Mouse (Mus musculus) right cerebral cortex, postnatal 4 days (tissue): ENCODE measurements around the gene Xylt1.

Experiments
- DNase-seq: peaks from one replicate; pipeline ENCODE4 v3.0.0-alpha.2; 2022

Xylt1 gene

DNA sequence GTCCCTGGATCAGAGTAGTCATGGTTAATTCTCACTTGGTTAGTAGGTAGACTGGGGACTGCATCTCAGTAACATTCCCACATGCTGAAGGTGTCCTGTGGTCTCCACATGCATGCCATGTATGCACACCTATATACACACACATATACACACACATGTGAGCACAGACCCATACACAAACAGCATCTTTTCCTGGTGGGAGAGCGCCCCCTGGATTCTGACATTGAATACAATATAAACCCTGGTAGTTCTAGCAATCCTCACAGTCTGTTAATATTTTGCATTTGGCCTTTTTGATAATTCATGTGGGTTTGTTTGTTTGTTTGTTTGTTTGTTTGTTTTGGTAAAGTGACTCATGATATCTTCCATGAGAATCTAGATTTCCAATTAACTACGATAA lies 242.0 kb downstream of the Xylt1 start:
- peak; percentile 45 for DNase-seq

DNA sequence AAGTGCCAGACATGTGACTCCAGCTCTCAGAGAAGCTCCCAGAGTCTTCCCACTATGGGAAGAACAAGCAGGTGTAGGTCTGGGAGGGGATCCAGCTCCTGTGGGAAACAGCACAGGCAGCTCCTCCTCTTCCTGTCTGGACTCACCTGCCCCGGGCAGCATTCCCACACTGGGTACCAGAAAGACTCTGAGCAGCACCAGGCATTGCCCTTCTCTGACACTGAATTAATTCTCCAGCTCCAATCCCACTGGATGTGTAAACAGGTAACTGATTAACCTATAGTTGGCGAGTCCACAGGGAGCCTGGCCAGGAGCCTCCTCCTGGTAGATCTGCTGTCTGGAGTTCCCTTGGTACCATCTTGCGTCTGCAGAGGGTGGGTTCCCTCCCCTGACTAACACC lies 248.0 kb downstream of the Xylt1 start:
- no peak for DNase-seq

DNA sequence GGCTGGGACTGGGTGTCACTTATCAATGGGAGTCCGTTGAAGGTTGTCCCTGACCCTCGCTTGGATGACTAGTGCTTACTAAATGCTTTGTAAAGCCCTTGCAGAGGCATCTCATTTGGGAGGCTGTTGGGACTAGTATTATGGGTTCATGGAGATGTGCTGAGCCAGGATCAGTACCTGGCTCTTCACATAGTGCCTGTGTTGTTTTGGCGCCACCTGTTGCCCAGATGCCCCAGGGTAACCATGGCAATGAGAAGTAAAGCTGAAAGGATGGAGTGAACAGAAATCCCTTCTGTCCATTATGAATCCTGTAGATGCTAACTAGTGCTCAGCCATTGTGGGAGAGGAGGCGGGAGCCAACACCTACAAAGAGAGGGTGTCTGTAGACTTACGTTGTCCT lies 249.9 kb downstream of the Xylt1 start:
- no peak for DNase-seq

DNA sequence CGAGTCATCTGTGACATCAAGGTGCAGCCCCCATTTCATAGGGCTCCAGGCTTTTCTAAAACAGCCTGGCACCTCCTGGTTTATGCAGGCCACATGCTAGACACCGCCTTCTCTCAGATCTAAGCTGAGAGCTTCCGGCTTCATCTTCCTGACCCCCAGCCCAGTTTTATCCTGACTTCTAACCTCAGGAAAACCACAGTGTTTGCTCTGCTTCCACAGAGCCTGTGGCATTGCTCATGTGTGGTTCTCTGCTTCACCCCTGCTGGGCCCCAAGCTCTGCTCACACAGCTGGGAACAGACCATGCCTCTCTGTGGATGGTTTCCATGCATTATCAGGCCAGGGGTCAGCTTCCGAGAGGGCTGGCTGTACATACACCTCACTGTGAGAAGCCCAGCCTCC lies 254.8 kb downstream of the Xylt1 start:
- no peak for DNase-seq

DNA sequence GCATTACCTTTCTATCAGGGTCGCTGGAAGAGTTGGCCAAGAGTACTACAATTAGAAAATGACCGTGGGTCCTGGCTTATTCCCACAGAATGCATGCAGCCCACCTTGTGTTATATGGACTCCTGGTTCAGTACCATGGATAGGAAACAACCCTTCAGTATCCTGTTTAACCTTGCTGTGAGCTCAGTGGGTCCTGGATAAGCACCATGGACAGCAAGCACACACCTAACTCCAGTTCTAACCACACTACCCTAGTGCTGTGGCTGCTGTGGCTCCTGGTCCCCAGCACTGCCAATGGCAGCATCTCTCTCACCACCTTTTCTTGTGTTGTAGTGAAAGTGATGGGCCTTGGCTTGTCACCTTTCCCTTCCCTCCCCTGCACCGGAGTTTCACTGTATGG lies 255.9 kb downstream of the Xylt1 start:
- DNase-seq: no peak

DNA sequence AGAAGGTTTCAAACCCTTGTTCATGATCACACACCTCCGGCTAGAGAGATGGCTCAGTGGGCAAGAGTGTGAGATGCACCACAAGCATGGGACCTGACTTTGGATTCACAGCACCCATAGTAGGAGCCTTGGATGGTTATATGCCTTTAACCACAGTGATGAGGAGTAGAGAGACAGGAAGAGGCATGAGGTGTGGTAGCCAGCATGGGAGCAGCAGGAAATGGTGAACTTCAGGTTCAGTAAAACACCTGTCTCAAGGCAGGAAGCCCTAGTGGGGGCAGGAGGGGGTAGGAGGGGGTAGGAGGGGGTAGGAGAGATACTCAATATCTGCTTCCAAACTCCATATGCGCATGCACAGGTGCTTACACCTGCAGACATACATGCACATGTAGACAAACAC lies 257.2 kb downstream of the Xylt1 start:
- no peak for DNase-seq

DNA sequence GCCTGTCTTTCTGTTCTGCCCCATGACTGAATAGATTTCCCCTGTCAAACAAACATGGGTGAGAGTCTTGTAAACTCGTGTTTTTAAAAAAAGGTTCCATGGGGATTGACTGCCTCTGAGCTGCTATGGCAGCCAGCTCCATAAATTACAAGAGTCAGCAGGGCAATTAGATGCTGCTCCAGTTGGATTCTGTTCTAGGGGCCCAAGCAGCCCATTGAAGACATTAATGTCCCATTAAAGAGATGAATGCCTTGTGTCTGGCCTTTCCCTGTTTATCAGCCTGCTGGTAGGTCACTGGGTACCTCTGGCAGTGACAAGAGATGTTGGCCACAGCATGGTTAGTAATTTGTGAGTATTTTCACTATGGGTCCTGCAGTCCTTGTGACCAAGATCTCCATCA lies 271.9 kb downstream of the Xylt1 start:
- DNase-seq: no peak

DNA sequence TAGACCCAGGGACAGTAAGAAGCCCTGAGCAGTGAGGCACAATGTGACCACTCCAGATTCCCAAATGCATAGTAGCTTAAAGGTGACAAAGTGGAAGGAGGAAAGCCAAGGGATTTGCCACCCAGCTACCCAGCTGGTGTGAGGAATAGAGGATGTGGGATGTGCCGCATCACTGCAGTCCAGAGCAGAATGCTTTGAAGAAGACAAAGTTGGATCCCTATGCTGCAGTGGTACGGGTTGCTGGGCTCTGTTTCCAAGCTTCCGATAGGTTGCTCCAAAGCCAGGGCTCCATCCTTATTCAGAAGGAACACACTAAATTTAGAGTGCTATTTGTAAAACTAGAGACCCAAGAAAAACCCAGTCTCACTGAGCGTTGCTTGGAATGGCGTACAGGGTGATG lies 275.0 kb downstream of the Xylt1 start:
- DNase-seq: no peak

DNA sequence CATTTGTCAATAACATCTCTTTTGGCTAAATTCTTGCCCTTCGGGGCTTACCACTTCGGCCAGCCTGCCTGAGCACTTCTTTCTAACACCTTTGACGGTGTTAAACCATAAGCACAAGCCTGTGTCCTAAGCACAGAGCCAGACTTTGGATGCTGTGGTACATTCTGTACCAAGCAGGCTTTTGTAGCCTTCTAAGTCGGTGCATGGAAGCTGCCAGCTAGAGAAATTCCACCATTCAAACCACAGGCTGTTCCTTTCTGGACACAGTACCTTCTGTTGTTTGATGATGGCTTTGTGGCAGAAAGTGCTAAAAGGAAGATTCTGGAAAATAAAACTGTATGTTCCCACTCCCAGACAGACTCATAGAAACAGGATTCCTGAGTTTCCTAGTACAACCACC lies 277.4 kb downstream of the Xylt1 start:
- no peak for DNase-seq

DNA sequence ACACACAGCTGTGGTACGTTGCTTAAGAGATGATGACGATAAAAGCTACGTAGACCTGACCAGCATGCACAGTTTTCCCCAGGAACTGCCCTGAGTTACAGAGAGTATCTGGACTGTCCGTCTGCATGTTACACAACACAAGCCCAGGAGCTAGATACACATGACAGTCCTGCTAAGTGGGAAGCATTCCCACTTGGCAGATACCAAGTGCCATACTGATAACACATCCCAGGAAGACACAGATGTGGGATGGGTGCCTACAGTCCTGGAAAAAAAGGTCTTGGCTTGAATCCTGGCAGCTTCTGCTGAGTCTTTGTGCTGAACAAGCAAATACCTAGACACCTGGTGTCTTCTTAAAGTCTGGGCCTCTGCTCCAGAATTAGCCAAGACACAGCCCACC lies 278.0 kb downstream of the Xylt1 start:
- DNase-seq: no peak

DNA sequence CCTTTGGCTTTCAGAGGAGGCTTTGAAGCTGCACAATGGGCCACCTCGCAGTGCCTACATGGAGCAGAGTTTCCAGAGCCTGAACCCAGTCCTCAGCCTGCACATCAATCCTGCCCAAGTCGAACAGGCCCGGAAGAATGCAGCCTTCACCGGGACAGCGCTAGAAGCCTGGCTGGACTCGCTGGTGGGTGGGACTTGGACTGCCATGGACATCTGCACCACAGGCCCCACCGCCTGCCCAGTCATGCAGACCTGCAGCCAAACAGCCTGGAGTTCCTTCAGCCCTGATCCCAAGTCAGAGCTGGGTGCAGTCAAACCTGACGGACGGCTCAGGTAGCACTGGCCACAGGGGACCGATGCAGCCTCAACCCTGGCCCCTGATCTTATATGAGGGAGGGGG lies 286.5 kb downstream of the Xylt1 start:
- DNase-seq: no peak

DNA sequence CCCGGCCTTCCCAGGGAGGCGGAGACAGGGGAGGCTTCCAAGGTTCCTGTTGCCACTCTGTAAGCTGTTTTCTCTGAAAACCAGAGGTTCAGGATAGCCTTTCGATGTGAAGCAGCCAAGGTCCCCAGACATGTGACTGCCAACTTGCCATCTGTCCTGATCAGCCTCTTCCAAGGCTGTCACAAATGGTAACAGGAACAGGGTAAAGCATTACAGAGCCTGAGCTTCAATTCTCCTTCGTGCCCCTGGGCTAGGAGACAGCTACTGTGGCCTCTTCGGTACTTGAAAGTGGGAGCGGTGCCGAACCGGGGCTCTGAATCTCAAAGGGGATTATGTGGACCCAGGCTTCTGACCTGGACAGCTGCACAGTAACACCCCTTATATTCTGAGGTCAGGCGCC lies 287.4 kb downstream of the Xylt1 start:
- DNase-seq: no peak

DNA sequence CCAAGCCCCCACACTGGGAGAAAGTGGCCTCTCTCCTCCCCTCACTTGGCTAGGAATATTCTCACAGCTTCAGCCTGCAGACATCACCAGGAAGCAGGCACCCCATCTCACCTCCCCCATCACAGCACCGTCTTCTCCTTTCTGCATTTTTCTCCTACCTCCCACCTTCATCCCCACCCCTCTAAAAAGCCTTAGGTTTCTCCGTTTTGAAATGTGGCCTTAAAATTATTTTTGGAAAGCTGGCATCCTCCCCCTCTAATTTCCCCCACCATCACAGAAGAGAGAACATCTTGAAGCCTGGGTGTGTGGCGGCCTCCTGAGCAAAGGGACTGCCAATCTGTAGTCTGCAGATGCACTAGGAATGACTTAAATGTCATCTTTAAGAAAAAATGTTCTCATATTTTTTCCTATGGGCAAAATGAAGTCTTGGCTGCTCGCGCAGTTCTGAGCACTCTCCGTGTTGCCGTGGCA lies 291.4 kb downstream of the Xylt1 start:
- DNase-seq: peak; percentile 8

DNA sequence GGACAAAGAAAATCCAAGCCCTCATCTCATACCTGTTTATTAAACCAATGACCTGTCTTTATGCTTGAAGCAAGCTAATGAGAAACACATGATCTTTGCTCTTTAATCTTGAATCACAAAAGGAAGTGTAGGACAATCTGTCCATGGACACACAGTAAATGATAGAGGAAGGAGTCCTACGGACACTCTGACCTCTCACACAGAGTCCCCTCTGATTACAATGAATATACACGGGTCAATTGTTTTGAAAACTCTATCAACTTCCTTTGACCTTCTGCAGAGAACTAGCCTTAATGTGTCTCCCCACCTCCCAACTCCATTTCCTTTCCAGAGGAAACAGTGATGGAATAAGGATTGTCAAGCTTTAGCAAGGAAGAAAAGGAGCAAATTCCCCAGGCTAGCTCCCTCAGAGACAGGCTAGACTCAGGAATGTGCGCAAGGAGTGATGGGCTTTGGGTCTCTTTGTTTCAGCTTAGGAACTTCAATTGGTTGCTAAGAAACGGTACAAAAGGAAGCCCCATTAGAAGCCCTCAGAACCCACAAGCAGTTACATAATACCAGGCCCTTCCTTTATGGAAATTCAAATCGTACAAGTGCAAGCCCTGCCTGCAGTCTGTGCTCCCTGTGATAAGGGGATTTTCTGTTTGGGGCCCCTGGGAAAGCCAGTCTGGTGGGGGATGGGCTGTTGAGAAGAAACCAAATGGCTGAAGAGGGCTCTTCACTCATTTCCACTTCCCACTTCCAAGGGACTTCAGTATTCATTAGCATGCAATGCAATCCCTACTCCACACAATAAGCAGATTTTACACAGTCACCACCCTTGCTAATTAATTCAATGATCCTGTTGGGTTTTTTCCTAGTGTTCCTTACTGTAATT lies 305.6 kb downstream of the Xylt1 start:
- no peak for DNase-seq

DNA sequence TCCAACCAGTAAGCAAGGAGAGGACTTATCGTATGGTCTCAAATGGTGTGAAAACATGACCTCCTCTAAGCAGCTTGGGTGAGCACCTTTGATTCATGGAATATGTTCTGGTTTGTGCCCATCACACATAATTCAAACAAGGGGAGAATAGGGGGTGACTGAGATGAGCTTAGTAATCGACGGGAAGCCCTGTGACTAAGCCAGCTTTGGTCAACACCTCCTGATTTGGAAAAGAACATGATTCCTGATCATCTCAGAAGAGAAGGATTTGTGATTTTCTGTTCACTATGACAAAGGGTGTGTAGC lies 306.2 kb downstream of the Xylt1 start:
- no peak for DNase-seq

DNA sequence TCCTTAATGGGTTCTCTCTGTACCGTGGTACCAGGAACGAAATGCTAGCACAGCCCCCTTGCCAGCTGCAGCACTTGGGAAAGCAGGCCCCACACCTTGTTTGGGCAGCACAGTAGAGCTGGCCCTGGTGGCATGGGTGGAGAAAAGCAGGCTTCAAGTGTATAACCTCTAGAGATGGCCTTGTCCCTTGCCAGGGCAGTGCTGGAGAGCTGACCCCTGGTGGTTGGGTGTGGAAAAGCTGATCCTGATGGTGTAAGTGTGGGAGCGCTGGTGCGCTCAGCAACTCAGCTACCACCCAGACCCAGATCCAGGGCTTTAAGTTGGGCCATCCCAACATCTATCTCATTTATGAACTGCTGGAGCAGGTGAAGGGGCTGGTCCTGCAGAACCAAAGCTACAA lies 314.8 kb downstream of the Xylt1 start:
- no peak for DNase-seq

DNA sequence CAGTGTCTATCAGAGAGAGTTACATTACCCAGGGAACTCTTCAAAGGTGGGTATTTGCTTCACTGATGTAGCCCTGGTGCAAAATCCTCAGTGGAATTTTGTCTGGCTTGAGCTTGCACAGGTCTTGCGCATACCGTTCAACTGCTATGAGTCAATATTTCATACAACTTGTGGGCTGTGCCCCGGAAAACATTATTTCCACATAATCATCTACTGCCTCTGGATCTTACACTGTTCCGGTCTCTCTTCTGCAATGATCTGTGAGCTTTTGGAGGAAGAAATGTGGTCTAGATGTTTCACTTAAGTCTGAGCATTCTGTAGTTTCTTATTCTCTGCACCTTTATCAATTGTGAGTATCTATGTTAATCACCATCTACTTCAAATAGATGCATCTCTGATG lies 316.9 kb downstream of the Xylt1 start:
- no peak for DNase-seq

DNA sequence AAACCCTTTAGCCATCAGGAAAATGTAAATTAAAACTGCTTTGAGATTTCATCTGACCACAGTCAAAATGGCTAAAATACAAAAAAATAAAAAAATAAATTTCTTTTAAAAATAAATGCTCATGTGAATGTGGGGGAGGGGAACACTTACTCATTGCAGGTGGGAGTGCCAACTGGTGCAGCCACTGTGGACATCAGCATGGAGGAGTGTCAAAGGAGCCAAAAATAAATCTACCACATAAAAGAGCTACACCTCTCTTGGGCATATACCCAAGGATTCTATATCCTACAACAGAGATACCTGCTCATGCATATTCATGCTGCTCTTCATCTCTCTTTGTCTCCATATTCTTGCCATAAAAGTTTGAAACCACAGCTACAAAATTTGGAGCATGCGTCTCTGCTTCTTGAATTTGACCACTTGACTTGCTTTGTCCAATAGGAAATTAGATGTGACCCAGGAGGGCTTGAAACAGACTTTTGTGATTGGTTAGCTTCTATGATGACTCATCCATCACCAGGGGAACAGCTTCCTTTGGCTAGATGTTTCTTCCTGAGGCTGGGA lies 317.9 kb downstream of the Xylt1 start:
- DNase-seq: no peak

DNA sequence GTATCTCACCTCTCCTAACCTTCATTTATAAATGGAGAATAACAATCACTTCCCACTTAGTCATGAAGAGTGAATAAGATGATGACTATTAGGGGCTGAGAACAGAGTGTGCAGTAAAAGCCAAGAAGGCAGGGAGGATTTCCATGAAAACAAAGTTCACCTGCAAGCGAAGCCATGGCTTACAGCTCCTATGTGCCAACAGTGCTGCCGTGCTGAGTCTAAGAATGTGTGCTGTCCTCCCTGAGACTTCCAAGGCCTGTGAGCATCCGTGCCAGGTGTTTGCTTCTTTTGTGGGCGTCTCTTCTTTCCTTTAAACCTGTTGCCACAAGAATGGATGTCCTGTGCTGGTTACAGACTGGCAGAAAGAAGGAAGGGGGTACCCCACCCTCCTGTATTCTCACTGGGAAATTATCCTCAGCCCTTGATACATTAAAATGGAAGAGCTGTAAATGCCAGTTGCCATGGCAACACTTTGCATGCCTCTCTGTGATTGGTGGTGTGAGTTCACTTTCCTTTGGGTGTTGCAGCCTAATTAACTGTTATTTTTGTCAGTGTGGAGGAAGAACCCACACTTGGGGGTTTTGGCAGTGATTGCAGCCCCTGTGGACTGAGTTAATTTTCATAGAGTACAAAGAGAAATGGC lies 318.7 kb downstream of the Xylt1 start:
- peak; percentile 50 for DNase-seq

DNA sequence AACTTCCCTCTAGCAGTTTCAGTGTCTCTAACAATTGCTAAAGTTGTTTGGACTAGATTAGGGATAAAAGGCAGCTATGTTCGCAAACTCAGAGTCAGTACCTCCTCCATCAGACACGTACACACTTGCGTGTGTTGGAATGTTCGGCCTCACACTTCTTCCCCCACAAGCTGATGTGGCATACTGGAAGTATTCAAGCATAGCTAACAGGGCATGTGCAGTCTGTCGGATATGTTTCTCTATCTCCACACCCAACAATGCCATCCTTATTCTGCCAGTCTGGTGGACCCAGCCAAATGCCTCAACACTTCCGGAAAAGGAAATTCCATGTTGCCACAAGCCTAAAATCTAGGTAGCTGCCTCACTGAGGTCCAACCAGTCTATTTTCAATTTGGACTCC lies 319.3 kb downstream of the Xylt1 start:
- no peak for DNase-seq

DNA sequence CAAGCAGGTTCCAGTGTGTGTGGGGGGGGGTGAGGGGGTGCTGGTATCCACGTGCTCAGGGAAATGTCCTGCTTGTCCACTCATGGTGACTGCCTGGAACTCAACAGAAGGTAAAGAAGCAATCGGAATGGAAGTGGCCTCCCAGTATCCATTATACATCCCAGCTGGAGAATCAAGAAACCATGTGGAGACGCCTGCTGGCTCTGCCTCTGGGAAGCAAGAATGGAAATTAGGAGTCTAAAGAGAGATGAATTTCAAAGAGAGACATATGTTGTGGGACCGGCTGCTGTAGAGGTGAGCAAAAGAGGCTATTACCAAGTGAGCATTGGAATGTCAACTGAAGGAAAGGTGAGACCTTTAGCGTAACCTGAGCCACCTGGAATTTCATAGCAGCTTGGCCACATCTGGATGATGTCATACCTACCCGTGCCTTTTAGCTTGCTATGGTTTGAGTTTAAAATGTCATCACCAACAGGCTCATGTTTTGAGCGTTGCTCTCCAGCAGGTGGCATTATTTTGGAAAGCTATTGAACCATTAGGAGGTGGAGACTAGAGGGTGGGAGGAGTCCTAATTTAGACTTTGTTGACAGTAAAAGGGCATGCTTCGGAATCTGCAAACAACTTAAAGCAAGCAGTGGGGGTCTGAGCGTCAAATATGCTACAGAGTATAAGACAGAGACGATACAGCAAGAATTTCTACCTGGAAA lies 329.3 kb downstream of the Xylt1 start:
- DNase-seq: no peak

DNA sequence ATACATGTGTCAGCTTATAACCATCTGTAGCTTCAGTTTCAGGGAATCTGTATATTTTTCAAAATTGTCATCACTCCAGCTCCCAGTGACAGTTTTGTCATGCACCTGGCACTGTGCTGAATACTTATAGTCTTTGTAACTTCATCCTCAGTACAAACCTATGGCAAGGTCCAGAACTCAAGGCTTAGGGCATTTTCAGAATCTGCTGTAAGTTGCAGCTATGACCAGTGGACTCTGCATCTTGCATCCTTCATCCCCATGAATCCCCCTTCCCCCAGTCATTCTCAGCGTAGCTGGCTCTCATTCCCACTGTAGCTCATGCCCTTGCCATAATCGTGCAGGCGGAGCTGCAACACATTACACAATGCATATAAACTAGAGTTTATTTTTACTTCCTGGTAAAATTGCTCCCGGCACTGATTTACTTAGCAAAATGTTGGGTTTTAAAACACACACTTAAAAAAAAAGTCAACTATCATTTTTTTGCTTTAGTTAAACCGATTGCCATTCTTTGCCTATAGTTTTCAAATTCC lies 336.2 kb downstream of the Xylt1 start:
- no peak for DNase-seq

DNA sequence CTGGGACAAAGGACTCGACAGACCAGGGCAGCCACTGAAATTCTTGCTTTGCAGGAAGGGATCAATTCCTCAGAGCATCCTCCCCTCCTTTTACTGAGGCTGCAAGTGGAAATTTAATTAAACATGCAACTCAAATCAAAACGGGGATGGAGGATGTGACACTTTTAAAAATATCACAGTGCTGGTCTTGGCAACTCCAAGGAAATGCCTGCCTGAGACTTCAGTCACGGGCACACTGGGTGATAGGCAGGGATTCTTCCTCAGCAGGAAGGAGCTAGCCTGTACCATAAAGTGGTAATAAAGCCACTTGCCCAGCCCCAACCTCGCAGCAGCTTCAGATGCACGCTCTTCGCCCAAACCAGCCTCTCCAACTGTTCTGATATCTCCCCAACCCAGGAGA lies 339.6 kb downstream of the Xylt1 start:
- no peak for DNase-seq
